Mouse (Mus musculus): ENCODE results near the gene Bcorl1.

The Bcorl1 gene

DNA sequence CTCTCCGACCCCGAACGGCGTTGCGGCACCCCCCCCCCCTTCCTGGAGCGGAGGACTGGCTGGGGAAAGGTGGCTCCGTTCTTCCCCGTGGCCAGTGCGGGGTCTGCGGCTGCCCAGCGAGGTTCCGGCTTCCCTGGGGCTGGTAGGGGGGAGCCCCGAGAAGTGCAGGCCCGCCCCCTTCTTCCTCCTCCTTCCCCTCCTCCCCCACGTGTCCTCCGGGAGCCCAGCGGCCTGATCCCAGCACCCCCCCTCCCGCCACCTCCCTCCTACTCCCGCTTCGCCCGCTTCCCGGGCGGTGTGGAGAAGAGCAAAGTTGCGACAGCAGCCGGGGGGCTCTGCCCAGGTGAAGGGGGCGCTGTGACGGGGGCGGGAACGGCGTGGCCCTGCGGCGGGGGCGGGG, at the start of gene Bcorl1:
Gene Bcorl1, plus strand, starts transcription at position 218 of the 400 bp plus-strand sequence.
- no peak for DNase-seq (ENCODE audit: low read depth, low spot score)

DNA sequence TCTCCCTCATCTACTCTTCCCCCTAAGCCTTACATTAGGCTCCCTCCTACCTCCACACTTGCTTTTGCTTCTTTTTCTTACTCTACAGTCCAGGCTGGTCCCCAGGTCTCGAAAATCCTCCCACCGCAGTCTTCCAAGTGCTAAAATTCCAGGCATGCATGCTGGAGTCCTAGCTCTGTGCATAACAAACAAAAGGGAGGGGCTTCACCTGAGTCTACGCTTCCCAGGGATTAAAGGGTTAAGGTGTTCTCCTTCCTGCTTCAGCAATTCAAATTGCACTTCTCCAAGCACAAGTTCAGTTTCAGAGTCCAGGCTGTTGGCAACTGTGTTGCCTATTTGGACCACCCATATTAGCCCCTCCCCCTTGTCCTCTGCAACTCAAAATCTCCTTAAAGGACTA, 49.7 kb upstream of the Bcorl1 start:
- DNase-seq (ENCODE audit: low read depth, low spot score), result no peak

DNA sequence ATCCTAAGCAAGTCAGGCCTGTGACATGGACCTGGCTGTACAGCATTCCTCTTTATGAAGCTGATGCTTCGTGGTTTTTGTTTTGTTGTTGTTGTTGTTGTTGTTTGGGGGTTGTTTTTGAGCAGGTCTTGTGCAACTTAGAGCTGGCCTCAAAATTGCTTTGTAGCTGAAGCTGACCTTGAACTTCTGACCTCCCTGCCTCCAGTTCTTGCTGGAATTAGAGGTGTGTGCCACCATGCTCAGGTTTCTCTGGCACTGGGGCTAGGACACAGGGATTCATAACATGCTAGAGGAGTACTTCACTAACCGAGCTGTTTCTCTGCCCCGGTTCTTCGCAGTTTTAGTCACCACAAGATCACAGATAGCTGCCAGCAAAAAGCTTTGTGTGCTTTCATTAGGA, 35.8 kb upstream of the Bcorl1 start:
- DNase-seq (ENCODE audit: low read depth, low spot score), result no peak

DNA sequence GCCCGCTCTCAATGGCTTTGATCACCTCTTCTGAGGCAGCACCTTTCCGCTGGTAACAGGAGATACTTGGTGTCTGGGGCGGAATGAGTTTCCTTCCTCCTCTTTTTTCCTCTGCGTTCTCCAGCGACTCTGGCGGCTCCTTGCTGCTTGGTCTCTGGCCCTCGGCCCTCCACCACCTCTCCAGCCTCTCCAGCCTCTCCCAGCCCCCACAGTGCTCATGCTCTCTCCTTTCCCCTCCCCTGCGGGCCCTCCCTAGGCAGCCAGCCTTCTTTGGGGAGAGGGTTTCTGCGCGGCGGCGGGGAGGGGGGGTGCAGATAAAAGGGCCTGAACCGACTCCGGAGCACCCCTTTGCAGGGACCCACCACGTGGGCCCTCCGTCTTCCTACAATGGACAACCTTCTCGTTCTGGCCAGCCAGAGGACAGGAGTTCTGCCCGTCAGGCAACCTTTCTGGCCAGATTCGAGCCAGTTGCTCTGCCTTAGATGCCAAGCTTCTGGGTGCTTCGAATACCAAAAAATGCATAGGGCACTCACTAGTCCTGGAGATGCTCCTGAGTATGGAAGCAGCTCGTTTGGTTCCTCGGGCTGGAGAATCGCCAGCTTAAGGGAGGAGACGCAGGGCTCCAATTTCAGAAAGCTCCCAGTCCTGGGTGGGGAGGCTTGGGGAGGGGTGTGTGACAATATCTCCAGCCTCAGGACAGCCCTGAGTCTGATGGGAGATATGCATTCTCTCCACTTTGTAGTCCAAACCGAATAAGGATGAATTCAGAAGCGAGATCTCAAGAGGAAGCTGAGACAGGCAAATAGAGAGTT, 30.2 kb upstream of the Bcorl1 start:
- no peak for DNase-seq (ENCODE audit: low read depth, low spot score)

DNA sequence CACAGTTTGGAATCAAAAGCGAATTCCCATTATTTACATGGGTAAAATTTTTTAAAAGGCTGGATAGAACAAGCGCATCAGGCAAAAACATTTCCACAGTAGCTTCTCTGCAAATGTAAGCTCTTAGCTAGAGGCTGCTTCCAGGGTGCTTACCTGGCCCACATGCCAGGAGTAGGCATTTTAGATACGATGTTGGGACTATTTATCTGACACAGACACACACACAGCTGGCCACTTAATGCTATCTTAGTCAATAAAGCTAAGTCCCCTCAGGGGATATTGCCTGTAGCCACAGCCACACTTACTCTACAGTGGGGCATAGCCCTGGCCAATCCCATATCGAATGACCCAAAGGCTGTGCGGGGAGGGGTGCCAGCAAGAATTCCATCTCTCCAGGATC, 29.4 kb upstream of the Bcorl1 start:
- DNase-seq (ENCODE audit: low read depth, low spot score), result no peak

DNA sequence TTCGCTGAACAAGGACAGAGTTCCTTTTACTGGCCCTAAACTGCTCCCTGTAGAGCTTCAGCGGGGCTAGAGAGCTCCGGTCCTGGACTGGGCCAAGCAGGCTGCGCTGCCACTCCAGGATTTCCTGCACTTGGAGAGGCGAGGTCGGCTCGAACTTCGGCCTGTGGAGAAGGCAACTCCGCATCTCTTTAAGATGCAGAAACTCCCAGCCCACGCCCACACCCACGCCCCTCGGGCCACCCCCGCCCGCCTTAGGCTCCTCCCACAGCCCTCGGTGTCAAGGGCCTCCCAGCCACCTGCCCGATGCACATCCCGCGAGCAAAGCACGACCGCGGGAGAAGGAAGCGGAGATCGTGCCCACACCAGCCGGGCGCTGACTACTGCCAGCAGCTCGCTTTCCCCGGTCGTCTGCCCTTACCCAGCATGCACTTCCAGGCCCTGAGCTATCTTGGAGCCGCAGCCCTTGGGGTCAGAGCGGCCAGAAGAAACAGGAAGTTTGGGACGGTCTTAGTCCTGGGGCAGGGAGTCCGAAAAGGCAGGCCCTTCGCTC, 26.6 kb upstream of the Bcorl1 start:
- DNase-seq (ENCODE audit: low read depth, low spot score), result peak; percentile 59

DNA sequence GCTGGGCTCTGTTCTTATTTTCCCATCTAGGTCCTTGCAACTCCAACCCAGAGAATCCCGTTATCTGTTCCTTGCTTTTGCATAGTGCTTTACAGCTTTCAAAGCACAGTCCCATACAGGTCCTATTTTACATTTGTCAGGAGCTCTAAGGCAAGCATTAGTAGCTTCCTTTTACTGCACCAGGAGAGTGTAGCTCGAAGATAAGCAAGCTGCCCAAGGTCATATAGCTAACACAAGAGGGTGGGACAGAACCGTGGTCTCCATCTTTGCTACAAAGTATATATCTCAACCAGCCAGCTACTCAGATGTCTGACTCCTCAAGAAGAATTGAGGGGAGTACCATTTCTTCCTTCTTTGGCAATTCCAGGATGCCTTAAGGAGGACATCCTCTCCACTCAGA, 23.7 kb upstream of the Bcorl1 start:
- DNase-seq (ENCODE audit: low read depth, low spot score), result no peak

DNA sequence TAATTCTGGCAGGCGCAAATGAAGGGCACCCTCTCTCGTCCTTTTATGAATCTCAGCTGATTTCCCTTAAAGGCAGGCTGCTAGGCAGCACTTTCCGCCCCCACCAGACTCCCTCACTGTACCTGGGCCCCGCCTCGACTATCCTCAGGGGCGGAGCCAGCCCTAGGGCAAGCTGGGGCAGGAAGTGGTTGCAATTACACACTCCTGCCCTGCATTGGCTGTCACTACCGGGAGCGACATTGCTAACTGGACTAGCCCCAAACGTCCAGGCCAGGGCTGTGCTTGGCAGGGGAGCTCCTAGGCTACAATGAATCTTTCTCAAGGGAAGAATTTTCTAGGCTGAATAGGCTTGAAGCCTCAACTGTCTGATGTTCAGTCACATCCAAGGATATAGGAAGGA, 23.0 kb upstream of the Bcorl1 start:
- no peak for DNase-seq (ENCODE audit: low read depth, low spot score)

DNA sequence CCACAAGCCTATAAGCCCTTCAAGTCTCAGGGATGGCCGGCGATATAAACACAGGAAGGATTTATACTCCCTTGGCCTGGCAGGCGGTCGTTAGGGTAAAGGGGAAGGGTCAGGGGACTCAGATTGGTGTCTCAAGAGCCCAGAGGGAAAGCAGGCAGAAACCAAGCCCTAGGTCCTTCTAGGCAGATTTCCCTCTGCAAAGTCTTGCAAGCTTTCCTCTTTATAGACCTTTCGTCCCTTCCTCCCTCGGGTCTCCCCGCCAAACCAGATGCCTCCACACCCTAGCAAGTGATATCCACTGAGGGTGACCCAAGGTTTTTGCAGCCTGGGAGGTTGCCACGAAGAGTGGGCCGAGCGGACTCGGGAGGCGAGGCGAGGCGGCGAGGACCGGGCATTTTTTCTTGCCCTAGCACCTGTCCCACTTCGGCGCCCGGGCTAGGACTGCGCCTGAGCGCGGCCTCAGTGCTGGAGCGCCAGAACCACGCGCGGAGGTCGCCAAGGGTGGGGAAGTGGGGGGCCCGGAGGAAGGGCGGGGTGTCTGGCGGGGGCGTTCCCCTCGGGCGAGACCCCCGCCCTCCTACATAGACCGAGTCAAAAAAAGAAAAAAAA, 613 bp upstream of the Bcorl1 start:
- no peak for DNase-seq (ENCODE audit: low read depth, low spot score)

DNA sequence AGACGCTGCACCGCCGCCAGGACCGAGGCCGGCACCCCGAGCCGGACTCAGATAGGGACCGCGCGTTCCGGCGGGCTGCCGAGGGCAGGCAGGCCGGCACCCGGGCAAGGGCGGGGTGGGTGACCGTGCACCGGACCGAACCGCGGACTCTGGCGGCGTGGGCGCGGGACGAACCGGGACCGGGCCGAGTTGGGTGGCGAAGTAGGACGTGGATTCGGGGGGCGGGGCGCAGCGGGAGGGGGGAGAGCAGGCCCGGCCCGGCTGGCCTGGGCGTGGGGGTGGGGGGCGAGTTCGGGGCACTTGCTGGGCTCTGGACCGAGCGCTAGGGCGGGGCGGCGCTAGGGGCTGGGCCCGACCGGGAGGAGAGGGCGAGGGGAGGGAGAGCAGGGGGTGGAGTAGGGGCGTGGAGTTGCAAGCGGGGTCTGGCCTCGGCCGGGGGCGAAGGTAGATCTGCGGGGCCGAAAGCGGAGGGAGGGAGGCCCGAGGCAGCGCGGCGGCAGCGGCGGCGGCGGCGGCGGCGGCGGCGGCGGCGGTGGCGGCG, 533 bp downstream of the Bcorl1 start:
- DNase-seq (ENCODE audit: low read depth, low spot score), result no peak

DNA sequence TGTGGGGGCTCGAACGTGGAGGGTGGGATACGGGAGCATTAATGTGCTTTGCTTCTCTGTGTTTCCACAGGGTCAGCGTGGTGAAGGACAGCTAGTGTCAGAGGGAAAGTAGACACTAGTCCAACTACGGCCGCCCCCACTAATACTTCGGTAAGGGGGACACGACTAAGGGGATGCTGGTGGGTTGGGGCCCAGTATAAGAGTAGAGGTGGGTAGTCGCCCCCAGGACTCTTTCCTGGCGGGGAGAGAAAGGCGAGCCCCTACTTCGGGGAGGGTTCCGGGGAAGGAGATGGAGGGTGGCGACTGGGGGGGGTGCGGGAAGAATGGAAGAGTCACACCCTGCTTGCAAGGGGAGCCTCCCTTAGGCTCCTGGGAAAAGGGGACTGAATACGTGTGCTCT, 1.6 kb downstream of the Bcorl1 start:
- no peak for DNase-seq (ENCODE audit: low read depth, low spot score)

DNA sequence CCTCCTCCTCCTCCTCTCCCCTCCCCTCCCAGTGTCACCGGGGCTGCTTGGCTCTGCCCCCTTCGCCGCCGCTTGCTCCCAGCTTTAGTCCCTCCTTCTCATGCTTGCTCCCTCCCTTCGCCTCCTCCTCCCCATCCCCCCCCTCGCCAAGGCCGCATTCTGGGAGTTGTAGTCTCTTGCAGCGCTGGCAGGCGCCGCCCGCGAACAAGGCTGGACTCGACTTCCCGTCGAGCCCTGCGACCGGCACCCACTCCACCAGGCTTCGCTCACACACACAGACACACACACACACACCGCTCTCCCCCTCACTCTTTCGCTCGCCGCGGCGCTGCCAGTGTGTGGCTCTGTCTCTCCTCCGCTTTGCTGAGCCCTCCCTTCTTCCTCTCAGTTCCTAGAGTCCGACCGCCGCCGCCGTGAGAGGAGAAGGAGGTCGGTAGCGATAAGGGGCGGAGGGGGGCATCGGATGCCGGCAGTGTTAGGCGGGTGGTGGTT, 2.3 kb downstream of the Bcorl1 start:
- peak; percentile 64 for DNase-seq (ENCODE audit: low read depth, low spot score)

DNA sequence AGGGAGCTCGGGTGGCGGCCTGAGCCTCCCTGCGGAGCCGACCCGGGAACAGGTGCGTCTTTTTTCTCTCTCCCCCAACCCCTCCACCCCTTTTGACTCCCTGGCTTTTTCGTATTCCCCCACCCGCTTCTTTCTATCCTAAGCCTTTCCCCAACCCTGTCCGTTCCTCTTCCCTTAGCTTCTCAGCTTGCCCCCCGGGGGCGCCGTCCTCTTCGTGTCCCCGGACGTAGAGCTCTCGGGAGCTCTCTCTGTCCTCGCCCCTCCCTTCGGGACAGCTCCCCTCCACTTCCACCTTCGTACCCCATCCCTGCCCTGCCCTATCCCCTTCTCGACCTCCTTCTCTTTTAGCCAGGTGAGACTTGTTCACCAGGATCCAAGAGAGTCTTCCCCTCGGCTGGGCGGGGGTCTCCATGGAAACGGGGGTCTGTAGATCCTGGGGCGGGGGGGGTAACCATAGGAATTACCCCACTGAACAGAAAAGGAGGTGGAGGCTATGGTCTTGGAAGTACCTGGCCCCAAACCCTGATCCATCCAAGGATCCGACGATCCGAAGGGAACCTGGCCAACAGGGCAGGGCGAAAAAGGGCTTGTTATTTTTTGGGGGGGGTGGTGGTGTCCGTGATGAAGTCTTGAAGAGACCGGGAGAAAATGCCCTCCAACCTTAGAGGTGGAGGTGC, 2.9 kb downstream of the Bcorl1 start:
- DNase-seq (ENCODE audit: low read depth, low spot score), result no peak

DNA sequence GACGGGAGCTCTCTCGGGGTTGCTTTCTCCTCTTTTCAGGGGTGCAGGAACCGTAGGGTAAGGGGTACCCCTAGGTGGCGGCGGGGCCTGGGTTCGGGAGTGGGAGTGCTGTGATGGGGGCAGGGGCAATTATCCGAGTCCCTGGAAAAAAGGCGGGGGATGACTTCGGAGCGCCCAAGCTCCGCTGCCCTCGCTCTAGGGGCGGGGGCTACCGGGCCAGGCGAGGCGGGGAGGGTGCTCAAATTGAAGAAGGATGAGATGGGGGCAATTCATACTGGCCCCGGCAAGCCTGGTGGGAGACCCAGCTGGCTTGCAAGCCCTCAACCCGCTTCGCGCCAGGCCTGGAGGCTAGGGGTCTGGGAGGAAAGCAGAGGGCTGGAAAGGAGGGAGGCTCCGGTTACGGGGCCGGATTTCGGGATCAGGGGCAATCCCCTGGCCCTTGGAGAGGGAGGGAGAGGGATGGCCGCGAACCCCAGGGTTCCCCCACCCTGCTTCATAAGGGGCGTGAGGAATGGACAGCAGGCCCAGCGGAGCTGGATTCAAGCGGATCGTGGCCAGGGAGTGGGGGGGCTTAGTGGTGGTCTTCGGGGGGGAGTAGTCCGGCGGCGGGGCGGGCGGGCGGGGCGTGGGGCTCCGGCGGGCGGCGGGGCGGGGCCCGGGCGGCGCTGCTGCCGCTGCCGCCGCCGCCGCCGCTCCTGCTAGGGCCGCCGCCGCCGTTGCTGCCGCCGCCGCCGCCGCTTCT, 3.7 kb downstream of the Bcorl1 start:
- no peak for DNase-seq (ENCODE audit: low read depth, low spot score)

DNA sequence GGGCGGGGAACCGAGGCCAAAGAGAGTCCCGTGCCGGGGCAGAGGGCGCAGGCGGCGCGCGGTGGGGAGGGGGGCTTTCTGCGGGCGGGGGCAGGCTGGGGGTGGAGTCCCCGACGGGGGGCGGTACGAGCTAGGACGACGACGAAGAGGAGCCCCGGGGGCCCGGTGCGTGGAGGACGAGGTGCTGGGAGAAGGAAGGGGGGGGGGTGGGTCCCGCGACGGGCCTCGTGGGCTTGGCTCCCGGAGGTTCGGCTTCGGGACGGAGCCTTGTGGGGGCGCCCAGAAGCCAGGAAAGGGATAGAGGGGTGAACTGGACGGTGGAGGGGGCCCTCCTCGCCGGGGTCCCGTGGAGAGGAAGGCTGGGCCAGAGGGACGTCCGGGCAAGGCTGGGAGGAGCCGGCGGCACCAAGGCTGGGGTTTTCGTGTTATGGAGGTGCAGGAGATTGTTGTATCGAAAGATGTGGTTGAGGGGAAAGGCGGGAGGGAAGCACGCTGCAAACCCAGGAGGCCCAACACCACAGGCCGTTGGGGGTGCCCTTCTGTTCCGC, 4.3 kb downstream of the Bcorl1 start:
- no peak for DNase-seq (ENCODE audit: low read depth, low spot score)

DNA sequence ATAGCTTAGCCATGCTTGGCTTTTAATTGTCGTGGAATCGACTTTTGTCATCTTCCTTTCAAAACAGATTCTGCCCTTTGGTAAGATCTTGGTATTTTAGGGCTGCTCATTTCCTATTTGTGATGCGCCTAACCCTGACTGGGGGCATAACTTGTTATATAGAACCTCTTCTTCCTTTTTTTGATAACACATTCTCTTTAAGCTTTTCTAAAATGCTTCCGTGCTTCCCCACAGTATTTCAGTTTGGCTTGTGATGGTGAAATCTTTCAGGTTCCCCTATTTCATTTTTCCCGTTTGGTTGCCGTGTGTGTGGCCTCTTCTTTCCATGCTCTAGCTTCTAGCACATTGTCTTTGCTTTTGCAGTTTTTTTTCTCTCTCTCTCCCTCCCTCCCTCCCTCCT, 14.2 kb downstream of the Bcorl1 start:
- DNase-seq (ENCODE audit: low read depth, low spot score), result no peak

DNA sequence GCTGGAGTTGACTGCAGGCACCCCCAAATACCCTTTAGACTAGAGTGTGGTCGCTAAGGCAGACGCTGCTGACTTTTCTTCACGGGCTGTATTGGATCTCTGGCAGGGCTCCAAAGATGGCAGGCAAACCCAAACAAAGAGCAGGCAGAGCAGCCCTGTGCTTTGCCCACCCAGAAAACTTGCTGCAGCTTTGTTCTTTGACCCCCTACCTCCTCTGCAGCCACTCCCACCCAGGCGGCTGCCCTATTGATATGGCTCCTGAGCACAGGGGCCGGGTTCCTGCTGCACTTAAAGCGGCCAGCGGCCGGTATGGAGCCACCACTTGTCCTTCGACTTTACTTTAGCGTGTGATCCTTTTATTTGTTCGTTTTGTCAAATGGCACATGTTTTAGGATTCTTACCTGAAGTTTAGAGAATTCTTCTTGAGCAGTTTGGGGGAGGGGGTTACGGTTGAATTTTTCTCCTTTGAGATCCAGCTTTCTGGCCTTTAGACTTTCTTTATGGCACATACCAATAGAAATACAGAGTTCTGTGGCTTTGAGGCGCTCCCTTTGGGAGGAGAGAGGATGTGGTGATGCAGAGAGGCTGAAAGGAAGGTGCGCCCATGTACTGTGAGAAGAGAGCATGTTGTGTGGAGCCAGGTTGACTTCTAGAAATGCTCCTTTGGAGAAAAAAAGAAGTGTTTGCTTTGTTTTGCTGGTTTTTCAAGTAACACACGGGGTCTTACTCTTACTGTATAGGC, 24.8 kb downstream of the Bcorl1 start:
- no peak for DNase-seq (ENCODE audit: low read depth, low spot score)

DNA sequence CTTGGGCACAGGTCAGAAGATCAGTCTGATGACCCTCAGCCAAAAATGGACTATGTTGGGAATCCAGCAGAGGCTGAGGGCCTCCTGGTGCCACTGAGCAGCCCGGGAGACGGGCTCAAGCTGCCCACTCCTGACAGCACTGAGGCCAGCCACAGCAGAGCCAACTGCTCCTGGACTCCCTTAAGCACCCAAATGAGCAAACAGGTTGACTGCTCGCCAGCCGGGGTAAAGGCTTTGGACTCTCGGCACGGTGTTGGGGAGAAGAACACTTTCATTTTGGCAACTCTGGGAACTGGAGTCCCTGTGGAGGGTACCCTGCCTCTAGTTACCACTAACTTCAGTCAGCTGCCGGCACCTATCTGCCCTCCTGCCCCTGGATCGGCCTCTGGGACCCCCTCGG, 26.7 kb downstream of the Bcorl1 start:
- no peak for DNase-seq (ENCODE audit: low read depth, low spot score)

DNA sequence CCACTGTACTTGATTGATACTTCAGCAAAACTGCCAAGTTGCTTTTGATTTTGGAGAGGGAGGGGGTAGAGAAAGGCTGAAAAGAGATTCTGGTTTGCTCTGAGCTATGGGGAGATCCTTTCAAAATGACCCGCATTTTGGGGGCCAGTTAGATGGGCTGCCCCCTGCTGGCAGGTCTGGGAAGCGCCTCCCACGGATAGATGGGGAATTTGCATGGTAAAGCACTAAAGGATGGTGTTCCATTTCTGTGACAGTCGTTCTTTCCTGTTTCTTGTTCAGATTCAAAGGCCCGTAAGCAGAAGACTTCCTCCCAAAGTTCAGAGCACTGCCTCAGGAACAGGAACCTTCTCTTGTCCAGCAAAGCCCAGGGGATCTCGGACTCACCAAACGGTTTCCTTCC, 42.5 kb downstream of the Bcorl1 start:
- no peak for DNase-seq (ENCODE audit: low read depth, low spot score)

DNA sequence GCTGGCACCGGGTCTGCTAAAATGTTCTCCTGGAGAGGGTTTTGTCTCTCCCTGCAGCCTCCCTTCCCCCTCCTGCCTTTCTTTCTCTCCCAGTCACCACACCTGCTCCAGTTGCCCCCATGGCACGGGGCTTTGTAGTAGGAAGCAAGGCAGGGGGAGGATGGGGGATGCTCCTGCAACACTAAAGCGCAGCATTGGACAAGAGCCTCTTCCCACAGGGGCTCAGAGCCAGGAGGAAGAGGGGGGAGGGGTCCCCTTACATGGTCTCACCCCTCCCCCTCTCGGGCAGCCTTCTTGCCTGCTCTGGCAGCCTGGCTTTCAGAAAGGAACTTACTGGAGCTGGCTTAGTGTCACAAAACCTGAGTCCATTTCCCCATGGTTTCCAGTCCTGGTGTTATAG, 44.8 kb downstream of the Bcorl1 start:
- no peak for DNase-seq (ENCODE audit: low read depth, low spot score)

Data from WW6 (cell line).